Mouse (Mus musculus): ENCODE measurements around the gene Sspo.

The Sspo gene

DNA sequence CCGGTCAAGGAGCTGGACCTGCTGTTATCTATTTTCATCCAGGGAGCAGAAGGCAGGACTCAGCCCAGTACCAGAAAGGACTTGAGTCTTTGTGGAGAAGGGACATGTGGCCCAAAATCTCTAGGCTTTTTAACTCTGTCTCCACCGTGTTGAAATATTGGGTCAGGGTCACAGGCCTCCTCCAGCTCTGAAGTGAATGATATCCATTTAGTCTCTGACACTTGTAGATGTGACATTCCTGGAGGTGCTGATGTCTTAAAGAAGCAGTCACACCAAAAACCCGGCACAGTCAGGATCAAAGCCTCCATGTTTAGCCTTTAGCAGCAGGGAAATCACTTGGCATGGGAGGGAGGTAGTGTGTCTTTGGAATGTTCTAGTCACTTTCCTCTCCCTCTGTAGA lies 92.7 kb downstream of the Sspo start:
- no peak for DNase-seq (ENCODE audit: low spot score)

DNA sequence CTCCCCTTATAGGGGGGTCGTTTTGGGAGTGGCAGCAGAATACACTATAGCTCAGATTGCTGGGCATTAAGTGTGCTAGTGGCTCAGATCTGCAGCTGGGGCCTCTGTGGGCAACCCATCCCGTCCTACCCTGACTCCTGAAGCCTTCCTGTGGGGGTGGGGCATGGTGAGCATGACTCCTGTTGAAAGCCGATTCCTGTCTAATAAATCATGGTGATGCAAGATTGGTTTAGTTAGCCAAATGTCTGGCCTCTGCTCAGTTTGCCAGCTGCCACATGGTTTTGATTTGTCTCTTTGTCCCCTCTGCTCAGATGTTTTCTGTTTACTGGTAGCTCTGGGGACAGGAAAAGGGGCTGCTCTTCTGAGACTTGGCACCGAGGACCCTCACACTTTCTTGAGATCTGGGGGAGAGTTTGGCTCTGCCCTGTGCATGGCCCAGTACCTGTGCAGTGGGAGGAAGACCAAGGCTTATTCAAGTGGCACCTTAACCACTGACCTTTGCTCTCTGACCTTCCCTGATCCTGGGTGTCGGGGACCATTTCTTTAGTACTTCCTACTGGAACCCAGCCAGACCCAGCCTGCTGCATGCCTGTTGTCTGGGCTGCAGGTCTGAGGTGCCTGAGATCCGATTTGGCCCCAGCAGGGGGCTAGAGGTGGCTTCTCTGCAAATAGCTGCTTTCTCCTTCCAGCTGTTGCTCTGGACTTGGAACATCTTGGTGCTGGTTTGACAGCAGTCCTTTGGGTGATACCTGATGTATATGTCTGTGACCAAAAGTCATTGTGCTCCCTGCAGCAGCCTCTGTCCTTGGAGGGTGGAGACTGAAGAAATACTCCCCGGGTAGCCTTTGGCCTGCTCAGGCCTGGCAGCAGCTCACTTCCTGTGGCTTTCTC lies 93.8 kb downstream of the Sspo start:
- no peak for DNase-seq (ENCODE audit: low spot score)

DNA sequence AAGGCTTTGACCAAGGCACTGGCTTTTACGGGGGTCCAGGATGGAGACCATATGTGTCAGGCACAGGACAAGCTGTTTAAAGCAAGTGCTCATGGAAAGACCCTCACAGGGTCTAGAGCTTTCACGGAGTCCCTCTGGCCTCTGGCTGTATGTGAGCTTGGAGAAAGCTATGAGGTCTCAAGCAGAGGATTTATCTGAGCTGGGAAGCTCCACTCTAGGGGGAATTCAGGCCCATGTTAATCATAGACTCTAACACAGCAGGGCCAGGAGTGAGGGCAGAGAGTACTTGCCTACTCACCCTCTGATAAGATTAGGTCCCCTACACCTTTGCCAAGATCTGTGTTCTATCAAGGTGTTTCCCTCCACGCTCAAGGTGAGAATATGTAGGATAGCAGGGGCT lies 94.6 kb downstream of the Sspo start:
- DNase-seq (ENCODE audit: low spot score): no peak

DNA sequence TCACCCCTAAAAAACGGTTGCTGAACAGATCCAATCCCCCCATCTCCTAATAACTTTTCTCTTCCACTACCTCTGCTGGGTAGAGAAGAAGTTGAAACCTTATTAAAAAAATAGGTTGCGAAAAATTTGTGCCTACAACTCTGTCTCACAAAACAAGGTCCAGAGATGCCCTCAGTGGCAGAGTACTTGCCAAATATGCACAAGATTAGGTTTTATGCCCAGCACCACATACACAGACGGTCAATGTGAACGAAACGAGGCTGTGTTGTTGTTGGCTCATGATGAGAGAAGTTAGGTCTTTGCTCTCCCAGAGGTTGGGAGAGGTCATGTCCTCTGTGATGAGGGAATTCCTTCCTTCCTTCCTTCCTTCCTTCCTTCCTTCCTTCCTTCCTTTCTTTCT lies 97.2 kb downstream of the Sspo start:
- no peak for DNase-seq (ENCODE audit: low spot score)

DNA sequence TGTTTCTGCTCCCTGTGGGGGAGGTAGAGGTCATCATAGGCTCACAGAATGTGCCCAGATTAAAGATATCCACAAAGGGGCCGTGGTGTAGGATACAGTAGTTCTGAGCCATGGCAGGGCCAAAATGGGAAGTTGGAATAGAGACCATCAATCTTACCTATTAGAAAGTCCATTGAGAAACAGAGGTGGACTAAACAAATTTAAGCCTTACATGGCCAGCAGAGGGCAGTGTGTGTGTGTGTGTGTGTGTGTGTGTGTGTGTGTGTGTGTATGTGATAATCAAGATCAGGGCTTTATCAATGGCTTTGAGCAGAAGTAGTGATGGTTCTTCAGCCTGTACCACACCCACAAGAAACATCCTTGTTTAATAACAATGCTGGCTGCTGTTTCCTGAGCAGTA lies 98.2 kb downstream of the Sspo start:
- no peak for DNase-seq (ENCODE audit: low spot score)

DNA sequence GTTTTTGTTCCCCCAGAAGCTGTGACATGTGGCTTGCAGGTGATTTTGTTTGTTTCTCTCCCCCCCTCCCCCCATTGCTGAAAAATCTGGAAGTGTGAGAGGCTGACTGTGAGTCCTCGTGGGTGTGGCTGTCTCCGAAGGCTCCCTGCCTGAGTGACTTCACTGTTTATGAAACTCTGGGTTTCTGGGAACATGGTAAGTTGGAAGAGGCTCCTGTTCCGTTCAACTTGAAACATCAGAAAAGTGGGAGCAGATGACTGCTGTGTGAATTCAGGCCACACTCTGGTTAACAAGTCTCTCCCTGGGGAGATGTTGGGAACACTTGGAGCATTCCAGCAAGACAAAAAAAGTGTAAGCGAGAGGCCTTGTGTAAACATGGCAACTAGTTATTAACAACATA lies 98.8 kb downstream of the Sspo start:
- DNase-seq (ENCODE audit: low spot score): no peak

DNA sequence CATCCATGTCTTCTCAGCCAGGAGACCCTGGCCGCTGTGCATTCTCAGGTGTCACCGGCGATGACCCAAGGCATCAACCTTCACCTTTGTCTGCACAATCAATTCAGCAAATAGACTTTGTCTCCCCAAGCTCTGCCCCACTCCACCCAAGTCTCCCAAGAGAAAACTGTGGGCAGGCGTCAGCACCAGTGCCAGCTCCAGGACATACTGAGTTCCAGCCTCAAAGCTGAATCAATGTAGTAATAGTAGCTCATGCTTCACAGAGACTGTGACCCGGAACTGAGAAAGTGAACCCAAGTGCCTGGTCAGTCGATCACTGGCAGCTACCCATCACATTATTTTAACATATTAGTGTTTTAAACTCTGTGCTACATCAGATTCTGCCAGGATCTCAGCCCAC lies 100.3 kb downstream of the Sspo start:
- DNase-seq (ENCODE audit: low spot score): no peak
